Mouse (Mus musculus): ENCODE data around the gene Dnah6. TPM values are rescaled to one million over a fixed set of nuclear protein-coding genes. Genes with fewer than 3 reads are reported as not detected.

The Dnah6 gene
- polyA plus RNA-seq, 1 experiment from 2014 or later: 0.34 TPM

- Histone ChIP-seq H3K4me3 (ENCODE audit: low read depth, low read length) (no peak overlapping the region), H3K9me3 (replicated peaks; ENCODE audit: control insufficient read depth, low read length) (no peaks in the 10 kb centered on the region), H3K36me3 (ENCODE audit: control insufficient read depth, insufficient read depth, low read length) (peaks cover 12% of the 10 kb centered on the region), H3K4me2 (ENCODE audit: low read length) (no peak overlapping the region), H3K9ac (ENCODE audit: low read length) (no peak overlapping the region), H3K27ac (ENCODE audit: low read depth, low read length) (no peak overlapping the region), H3K4me1 (ENCODE audit: control insufficient read depth, insufficient read depth, low read length) (peaks cover 10% of the 10 kb centered on the region), H3K27me3 (replicated peaks; ENCODE audit: control insufficient read depth, insufficient read depth, low read length) (no peaks in the 10 kb centered on the region)
- ATAC-seq (no peak), DNase-seq (ENCODE audit: low spot score) (no peak)
- 94% methylated on average over 2 of the region's 2 CpGs for WGBS
Observed at GRCm38 (mm10) chr6:73253006-73253405, 31.6 kb upstream of the Dnah6 start.

- DNase-seq (ENCODE audit: low spot score): no peak
- ATAC-seq: no peak
- Histone ChIP-seq H3K4me2 (ENCODE audit: low read length) (no peak overlapping the region), H3K9me3 (replicated peaks; ENCODE audit: control insufficient read depth, low read length) (no peaks in the 10 kb centered on the region), H3K4me1 (ENCODE audit: control insufficient read depth, insufficient read depth, low read length) (peaks cover 10% of the 10 kb centered on the region), H3K4me3 (ENCODE audit: low read depth, low read length) (no peak overlapping the region), H3K27ac (ENCODE audit: low read depth, low read length) (no peak overlapping the region), H3K27me3 (replicated peaks; ENCODE audit: control insufficient read depth, insufficient read depth, low read length) (no peaks in the 10 kb centered on the region), H3K9ac (ENCODE audit: low read length) (no peak overlapping the region), H3K36me3 (ENCODE audit: control insufficient read depth, insufficient read depth, low read length) (peaks cover 10% of the 10 kb centered on the region)
Observed at GRCm38 (mm10) chr6:73252396-73252795, 30.9 kb upstream of the Dnah6 start.

- 94% methylated on average over 11 of the region's 11 CpGs for WGBS
- H3K4me2 ChIP-seq (ENCODE audit: low read length): no peak overlapping the region
- no peak for ATAC-seq
- H3K9me3 ChIP-seq (replicated peaks; ENCODE audit: control insufficient read depth, low read length): no peaks in the 10 kb centered on the region
- H3K36me3 ChIP-seq (ENCODE audit: control insufficient read depth, insufficient read depth, low read length): peaks cover 1% of the 10 kb centered on the region; the same call in 1 of the 2 replicates
- H3K9ac ChIP-seq (ENCODE audit: low read length): no peak overlapping the region
- no peak overlapping the region for H3K4me3 ChIP-seq (ENCODE audit: low read depth, low read length)
- no peaks in the 10 kb centered on the region for H3K27me3 ChIP-seq (replicated peaks; ENCODE audit: control insufficient read depth, insufficient read depth, low read length)
- no peak for DNase-seq (ENCODE audit: low spot score)
- H3K27ac ChIP-seq (ENCODE audit: low read depth, low read length): no peak overlapping the region
- peaks cover 10% of the 10 kb centered on the region for H3K4me1 ChIP-seq (ENCODE audit: control insufficient read depth, insufficient read depth, low read length)
Observed at GRCm38 (mm10) chr6:73251336-73251735, 29.9 kb upstream of the Dnah6 start.

- Histone ChIP-seq H3K4me2 (ENCODE audit: low read length) (peak overlapping the region; percentile 69), H3K9me3 (replicated peaks; ENCODE audit: control insufficient read depth, low read length) (no peaks in the 10 kb centered on the region), H3K27me3 (replicated peaks; ENCODE audit: control insufficient read depth, insufficient read depth, low read length) (no peaks in the 10 kb centered on the region), H3K4me3 (ENCODE audit: low read depth, low read length) (no peak overlapping the region), H3K9ac (ENCODE audit: low read length) (no peak overlapping the region), H3K36me3 (ENCODE audit: control insufficient read depth, insufficient read depth, low read length) (no peaks in the 10 kb centered on the region), H3K4me1 (ENCODE audit: control insufficient read depth, insufficient read depth, low read length) (peaks cover 10% of the 10 kb centered on the region), H3K27ac (ENCODE audit: low read depth, low read length) (no peak overlapping the region)
- 84% methylated on average over 4 of the region's 4 CpGs for WGBS
- ATAC-seq (no peak), DNase-seq (ENCODE audit: low spot score) (no peak)
Observed at GRCm38 (mm10) chr6:73249851-73250250, 28.4 kb upstream of the Dnah6 start.

GRCm38 (mm10) chr6:73249049-73249422 lies 27.6 kb upstream of the Dnah6 start:
- DNase-seq (ENCODE audit: low spot score): peak; percentile 24
- ATAC-seq: peak; percentile 9; the same call in 1 of the 2 replicates

GRCm38 (mm10) chr6:73248237-73249048 lies 27.0 kb upstream of the Dnah6 start, which contains the start of gene Suclg1:
TSS of gene Suclg1 (plus strand) at chr6:73248382.
- peak within 1 kb of the TSS; percentile 83 for H3K4me3 ChIP-seq (ENCODE audit: low read depth, low read length)
- H3K36me3 ChIP-seq (ENCODE audit: control insufficient read depth, insufficient read depth, low read length): no peaks in the 10 kb centered on the region
- peak; percentile 96 for ATAC-seq
- WGBS: under 1% methylated on average over 56 of the region's 58 CpGs
- H3K4me2 ChIP-seq (ENCODE audit: low read length): peak within 1 kb of the TSS; percentile 69
- peaks cover 10% of the 10 kb centered on the region for H3K4me1 ChIP-seq (ENCODE audit: control insufficient read depth, insufficient read depth, low read length)
- no peaks in the 10 kb centered on the region for H3K27me3 ChIP-seq (replicated peaks; ENCODE audit: control insufficient read depth, insufficient read depth, low read length)
- DNase-seq (ENCODE audit: low spot score): peak; percentile 94
- peak within 1 kb of the TSS; percentile 72 for H3K27ac ChIP-seq (ENCODE audit: low read depth, low read length)
- H3K9me3 ChIP-seq (replicated peaks; ENCODE audit: control insufficient read depth, low read length): no peaks in the 10 kb centered on the region
- H3K9ac ChIP-seq (ENCODE audit: low read length): peak within 1 kb of the TSS; percentile 95

More at GRCm38 (mm10) chr6:73249049-73249422, 27.6 kb upstream of the Dnah6 start:
- Histone ChIP-seq H3K4me2 (ENCODE audit: low read length) (peak overlapping the region; percentile 69), H3K27me3 (replicated peaks; ENCODE audit: control insufficient read depth, insufficient read depth, low read length) (no peaks in the 10 kb centered on the region), H3K4me3 (ENCODE audit: low read depth, low read length) (peak overlapping the region; percentile 83), H3K36me3 (ENCODE audit: control insufficient read depth, insufficient read depth, low read length) (no peaks in the 10 kb centered on the region), H3K9ac (ENCODE audit: low read length) (peak overlapping the region; percentile 95), H3K4me1 (ENCODE audit: control insufficient read depth, insufficient read depth, low read length) (peaks cover 10% of the 10 kb centered on the region), H3K9me3 (replicated peaks; ENCODE audit: control insufficient read depth, low read length) (no peaks in the 10 kb centered on the region), H3K27ac (ENCODE audit: low read depth, low read length) (no peak overlapping the region)
- WGBS: 8% methylated on average over 12 of the region's 12 CpGs

DNA sequence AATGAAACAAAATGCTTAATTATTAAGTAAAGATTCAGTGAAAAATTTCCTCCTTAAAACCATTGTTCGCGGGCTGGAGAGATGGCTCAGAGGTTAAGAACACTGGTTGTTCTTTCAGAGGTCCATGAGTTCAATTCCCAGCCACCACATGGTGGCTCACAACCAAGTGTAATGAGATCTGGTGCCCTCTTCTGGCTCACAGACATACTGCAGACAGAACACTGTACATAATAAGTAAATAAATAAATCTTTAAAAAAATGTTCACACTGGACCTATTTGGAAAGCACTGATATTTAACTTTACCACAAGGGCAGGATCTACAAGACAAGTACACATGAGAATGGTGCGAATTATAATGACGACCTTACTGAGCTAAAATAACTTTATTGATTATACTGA lies 26.0 kb upstream of the Dnah6 start:
- Histone ChIP-seq H3K27me3 (replicated peaks; ENCODE audit: control insufficient read depth, insufficient read depth, low read length) (no peaks in the 10 kb centered on the region), H3K9me3 (replicated peaks; ENCODE audit: control insufficient read depth, low read length) (no peaks in the 10 kb centered on the region), H3K4me3 (ENCODE audit: low read depth, low read length) (peak overlapping the region; percentile 83; the same call in 1 of the 2 replicates), H3K36me3 (ENCODE audit: control insufficient read depth, insufficient read depth, low read length) (no peaks in the 10 kb centered on the region), H3K27ac (ENCODE audit: low read depth, low read length) (no peak overlapping the region), H3K4me1 (ENCODE audit: control insufficient read depth, insufficient read depth, low read length) (peaks cover 10% of the 10 kb centered on the region), H3K4me2 (ENCODE audit: low read length) (peak overlapping the region; percentile 69), H3K9ac (ENCODE audit: low read length) (no peak overlapping the region)
- WGBS: 40% methylated on average over 4 of the region's 4 CpGs
- DNase-seq (ENCODE audit: low spot score): peak; percentile 51
- ATAC-seq: no peak; the same call in 1 of the 2 replicates

- Histone ChIP-seq H3K27ac (ENCODE audit: low read depth, low read length) (no peak overlapping the region), H3K36me3 (ENCODE audit: control insufficient read depth, insufficient read depth, low read length) (no peaks in the 10 kb centered on the region), H3K4me2 (ENCODE audit: low read length) (no peak overlapping the region), H3K9ac (ENCODE audit: low read length) (no peak overlapping the region), H3K9me3 (replicated peaks; ENCODE audit: control insufficient read depth, low read length) (no peaks in the 10 kb centered on the region), H3K4me1 (ENCODE audit: control insufficient read depth, insufficient read depth, low read length) (peaks cover 10% of the 10 kb centered on the region), H3K27me3 (replicated peaks; ENCODE audit: control insufficient read depth, insufficient read depth, low read length) (no peaks in the 10 kb centered on the region), H3K4me3 (ENCODE audit: low read depth, low read length) (no peak overlapping the region)
- no peak for DNase-seq (ENCODE audit: low spot score)
- WGBS: 82% methylated on average over 2 of the region's 2 CpGs
- no peak for ATAC-seq
Observed at GRCm38 (mm10) chr6:73246821-73247220, 25.4 kb upstream of the Dnah6 start.

DNA sequence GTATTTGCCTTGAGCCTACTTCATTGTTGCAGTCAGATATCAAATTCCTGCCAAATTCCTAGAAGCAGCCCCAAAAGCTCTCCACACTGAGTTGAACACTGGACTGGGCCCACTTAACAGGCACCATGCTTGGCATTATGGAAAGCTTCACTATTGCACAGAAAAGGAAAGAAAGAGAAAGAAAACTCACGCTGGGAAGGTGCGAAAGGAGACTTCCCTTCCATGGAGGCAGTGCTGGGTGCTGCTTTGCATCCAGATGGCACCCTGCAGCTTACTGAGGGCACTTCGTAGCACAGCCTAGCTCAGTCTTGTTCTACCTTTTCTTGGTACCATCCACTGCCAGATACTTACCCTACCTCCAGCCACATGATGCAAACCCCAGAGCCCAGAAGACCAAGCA lies 14.2 kb upstream of the Dnah6 start:
- Histone ChIP-seq H3K27me3 (replicated peaks; ENCODE audit: control insufficient read depth, insufficient read depth, low read length) (no peaks in the 10 kb centered on the region), H3K9me3 (replicated peaks; ENCODE audit: control insufficient read depth, low read length) (no peaks in the 10 kb centered on the region), H3K27ac (ENCODE audit: low read depth, low read length) (no peak overlapping the region), H3K4me3 (ENCODE audit: low read depth, low read length) (no peak overlapping the region), H3K4me1 (ENCODE audit: control insufficient read depth, insufficient read depth, low read length) (no peaks in the 10 kb centered on the region), H3K4me2 (ENCODE audit: low read length) (no peak overlapping the region), H3K36me3 (ENCODE audit: control insufficient read depth, insufficient read depth, low read length) (no peaks in the 10 kb centered on the region), H3K9ac (ENCODE audit: low read length) (no peak overlapping the region)
- WGBS: 70% methylated on average over 3 of the region's 3 CpGs
- ATAC-seq: no peak
- DNase-seq (ENCODE audit: low spot score): no peak

All from forebrain, embryonic 14.5 days (tissue).